ENCODE assay signal across 8 mouse cellular contexts in genomic region chr11:97662893-97663527, GRCm38 (mm10). TPM values are rescaled to one million over a fixed set of nuclear protein-coding genes. Genes with fewer than 3 reads are reported as not detected.
DNase-seq lines count a peak whose midpoint lies in the region; ATAC-seq and TF ChIP-seq lines count a peak whose summit lies in the region.

Gene Mllt6 (plus strand): TSS chr11:97663414.

- peak within 1 kb of the TSS; percentile 55 for H3K27ac ChIP-seq in midbrain, postnatal 0 days (ENCODE audit: low read depth, low read length)
- H3K27ac ChIP-seq in stomach, postnatal 0 days (replicated peaks) = peak within 1 kb of the TSS; percentile 92

- peaks cover 7% of the 10 kb centered on the region; the same call in 1 of the 2 replicates for H3K27me3 ChIP-seq in midbrain, postnatal 0 days (ENCODE audit: insufficient read depth, low read length)
- H3K27me3 ChIP-seq in stomach, postnatal 0 days (ENCODE audit: control insufficient read depth, insufficient read depth, low read length) = no peaks in the 10 kb centered on the region

- H3K36me3 ChIP-seq in midbrain, postnatal 0 days (ENCODE audit: insufficient read depth, low read length) = peaks cover 2% of the 10 kb centered on the region
- H3K36me3 ChIP-seq in stomach, postnatal 0 days (ENCODE audit: control insufficient read depth, insufficient read depth, low read length) = peaks cover 2% of the 10 kb centered on the region; the same call in 1 of the 2 replicates

- H3K4me2 ChIP-seq in midbrain, postnatal 0 days (ENCODE audit: low read depth, low read length, poor library complexity, severe bottlenecking) = peak within 1 kb of the TSS; percentile 84
- peak within 1 kb of the TSS; percentile 89 for H3K4me2 ChIP-seq in stomach, postnatal 0 days (replicated peaks; ENCODE audit: low read depth)

- no peaks in the 10 kb centered on the region for H3K9me3 ChIP-seq in midbrain, postnatal 0 days (ENCODE audit: low read length)
- H3K9me3 ChIP-seq in stomach, postnatal 0 days (ENCODE audit: control insufficient read depth, low read length) = no peaks in the 10 kb centered on the region

- peak; percentile 62 for DNase-seq in ovary, adult 18-20 months (ENCODE audit: low spot score)
- no peak for DNase-seq in ovary, postnatal 14 days (ENCODE audit: low spot score)
- peak; percentile 78 for DNase-seq in embryo, embryonic 9.5 days (ENCODE audit: extremely low spot score)
- peak; percentile 76 to 78 for DNase-seq in heart, adult 9 months (ENCODE audit: low spot score in 2 of 2)
- peak; percentile 68 to 76 for DNase-seq in kidney, adult 8-10 months
- peak; percentile 61 for DNase-seq in liver
- DNase-seq in midbrain, postnatal 0 days (ENCODE audit: low spot score) = peak; percentile 89
- DNase-seq in stomach, postnatal 0 days (ENCODE audit: low spot score) = peak; percentile 84

- TF ChIP-seq EP300 in stomach, postnatal 0 days (optimal IDR thresholded peaks at IDR 0.05) = no peak

- no peak for TF ChIP-seq CTCF in midbrain, postnatal 0 days (IDR thresholded peaks at IDR 0.05)
- no peak for TF ChIP-seq CTCF in stomach, postnatal 0 days (IDR thresholded peaks at IDR 0.05; ENCODE audit: low read depth)

- ATAC-seq in midbrain, postnatal 0 days (ENCODE audit: low FRiP score) = peak; percentile 55; the same call in 1 of the 2 replicates
- peak; percentile 64 for ATAC-seq in stomach, postnatal 0 days (ENCODE audit: low FRiP score, low TSS enrichment)

- WGBS in midbrain, postnatal 0 days = under 1% methylated on average over 38 of the region's 76 CpGs
- WGBS in stomach, postnatal 0 days = 0% methylated on average over 14 of the region's 76 CpGs

- H3K4me1 ChIP-seq in midbrain, postnatal 0 days (ENCODE audit: insufficient read depth, low read length) = peaks cover 7% of the 10 kb centered on the region; the same call in 1 of the 2 replicates
- H3K4me1 ChIP-seq in stomach, postnatal 0 days (replicated peaks; ENCODE audit: control insufficient read depth, insufficient read depth) = 0 out of 2 replicates have a peak, but pooled peaks cover 11% of the 10 kb centered on the region

- H3K9ac ChIP-seq in midbrain, postnatal 0 days (replicated peaks; ENCODE audit: low read length, poor library complexity, severe bottlenecking) = peak within 1 kb of the TSS; percentile 79
- H3K9ac ChIP-seq in stomach, postnatal 0 days (ENCODE audit: low read length) = peak within 1 kb of the TSS; percentile 75

- peak within 1 kb of the TSS; percentile 82 for H3K4me3 ChIP-seq in midbrain, postnatal 0 days (ENCODE audit: low read depth, low read length)
- peak within 1 kb of the TSS; percentile 75 for H3K4me3 ChIP-seq in stomach, postnatal 0 days (ENCODE audit: low read depth, low read length)

RNA-seq across cellular contexts. Expression of gene Mllt6, which starts in this region (rescaled TPM):
- 43.9 and 52.8 TPM in 2 replicates for total RNA-seq in midbrain, postnatal 0 days (2014; rRNA removed)
- 1.5 and 1.7 TPM in 2 replicates for polyA plus RNA-seq in midbrain, postnatal 0 days (2015; fragmentation: Nextera tagmentation; extraction: Ambion mirVana)
- 1.1 TPM in 2 replicates for polyA plus RNA-seq in stomach, postnatal 0 days (2015; fragmentation: Nextera tagmentation; extraction: Ambion mirVana)
